Mouse (Mus musculus) ES-Bruce4 (cell line): ENCODE results near the gene Rab1b. TPM values are rescaled to one million over a fixed set of nuclear protein-coding genes. Genes with fewer than 3 reads are reported as not detected.

Source experiments
- H3K27ac ChIP-seq: 2 replicates; pipeline ENCODE4 v1.5.1; 2012; ENCODE audit warnings: low read length, inconsistent platforms; ENCODE audit not compliant: insufficient read depth
- H3K27me3 ChIP-seq: 2 replicates; pipeline ENCODE4 v1.6.1; 2012; ENCODE audit warnings: mild to moderate bottlenecking, low read length, inconsistent platforms; ENCODE audit not compliant: control insufficient read depth, poor library complexity, insufficient read depth, severe bottlenecking
- H3K36me3 ChIP-seq: 2 replicates; pipeline ENCODE4 v1.6.1; 2012; ENCODE audit warnings: inconsistent platforms, mild to moderate bottlenecking, low read length, moderate library complexity; ENCODE audit not compliant: control insufficient read depth, poor library complexity, insufficient read depth, severe bottlenecking
- H3K4me1 ChIP-seq: one replicate; pipeline ENCODE4 v1.8.1; 2011; ENCODE audit warnings: low read length; ENCODE audit not compliant: control insufficient read depth, insufficient read depth
- H3K4me3 ChIP-seq: 2 replicates; pipeline ENCODE4 v1.5.1; 2011; ENCODE audit warnings: low read depth, mild to moderate bottlenecking, low read length
- H3K9ac ChIP-seq: 2 replicates; pipeline ENCODE4 v1.6.1; 2012; ENCODE audit warnings: low read depth, mild to moderate bottlenecking, inconsistent platforms; ENCODE audit not compliant: poor library complexity, severe bottlenecking
- H3K9me3 ChIP-seq: replicated peaks from 2 replicates; pipeline ENCODE4 v1.6.1; 2012; ENCODE audit warnings: mild to moderate bottlenecking, low read length, inconsistent platforms; ENCODE audit not compliant: control insufficient read depth, poor library complexity, insufficient read depth, severe bottlenecking
- CTCF ChIP-seq: IDR thresholded peaks from one replicate; pipeline ENCODE4 v1.8.1; 2011; ENCODE audit warnings: low read depth, low read length
- EP300 ChIP-seq: IDR thresholded peaks from 2 replicates; pipeline ENCODE4 v1.6.1; 2011; ENCODE audit warnings: low read depth, low read length; ENCODE audit not compliant: insufficient read depth
- POLR2A ChIP-seq: IDR thresholded peaks from one replicate; pipeline ENCODE4 v1.8.1; 2011; ENCODE audit warnings: low read length; ENCODE audit not compliant: insufficient read depth
- polyA plus RNA-seq: library from polyadenylated mRNA; stranded (reverse); fragments of >200 nt; gene quantifications from 2 replicates; pipeline ENCODE4 v1.2.4, GENCODE M21; 2011; ENCODE audit warnings: low read depth; ENCODE audit not compliant: missing spikeins, insufficient read depth, insufficient read length

The Rab1b gene
- polyA plus RNA-seq, 1 experiment: 70.5 TPM

DNA sequence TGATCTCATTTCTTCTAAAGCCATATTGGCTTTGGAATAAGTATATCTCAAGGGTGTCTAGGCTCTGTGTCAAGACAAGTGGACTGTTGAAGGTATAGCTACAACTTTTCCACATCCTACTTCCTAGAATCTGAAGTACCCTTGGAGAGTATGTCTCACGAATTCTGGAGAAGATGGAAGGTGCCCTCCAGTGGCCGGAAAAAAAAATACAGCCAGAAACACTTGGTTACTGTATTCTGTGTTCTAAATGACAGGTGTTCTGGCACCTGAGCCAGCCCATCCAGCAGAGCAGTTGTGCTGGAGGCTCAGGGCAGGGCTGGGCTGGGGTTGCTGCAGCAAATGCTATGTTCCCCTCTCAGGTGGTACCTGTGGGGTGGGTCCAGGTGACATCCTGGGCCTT is 32.8 kb upstream of the Rab1b start:
- Histone ChIP-seq H3K9ac (no peak overlapping the region), H3K27ac (no peak overlapping the region), H3K36me3 (no peaks in the 10 kb centered on the region), H3K4me1 (no peaks in the 10 kb centered on the region), H3K27me3 (no peaks in the 10 kb centered on the region), H3K4me3 (no peak overlapping the region), H3K9me3 (no peaks in the 10 kb centered on the region)
- no peak for TF ChIP-seq EP300
- peak; percentile 11 for TF ChIP-seq CTCF

DNA sequence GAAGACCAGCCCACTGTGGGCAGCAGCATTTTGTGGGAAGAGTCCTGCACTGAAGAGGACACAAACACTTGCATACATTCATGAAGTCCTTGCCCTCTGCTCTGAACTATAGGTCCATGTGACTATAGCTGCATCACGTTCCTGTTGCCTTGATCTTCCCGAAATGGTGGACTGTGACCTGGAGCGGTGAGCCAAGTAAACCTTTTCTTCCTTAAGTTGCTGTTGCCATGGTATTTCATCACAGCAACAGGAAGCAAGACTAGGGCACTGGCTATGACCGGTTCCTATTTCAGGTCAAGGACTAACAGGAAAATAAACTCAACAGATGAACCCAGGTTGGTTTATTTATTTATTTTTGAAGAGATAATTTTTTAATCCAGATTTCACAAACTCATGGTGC is 24.4 kb upstream of the Rab1b start:
- H3K27me3 ChIP-seq: no peaks in the 10 kb centered on the region
- no peaks in the 10 kb centered on the region for H3K36me3 ChIP-seq
- H3K4me1 ChIP-seq: no peaks in the 10 kb centered on the region
- no peak overlapping the region for H3K4me3 ChIP-seq
- no peaks in the 10 kb centered on the region for H3K9me3 ChIP-seq
- no peak for TF ChIP-seq POLR2A
- TF ChIP-seq EP300: no peak
- TF ChIP-seq CTCF: no peak
- H3K27ac ChIP-seq: no peak overlapping the region
- H3K9ac ChIP-seq: no peak overlapping the region

- H3K27me3 ChIP-seq: no peaks in the 10 kb centered on the region
- H3K4me1 ChIP-seq: no peaks in the 10 kb centered on the region
- no peak overlapping the region for H3K4me3 ChIP-seq
- no peak overlapping the region for H3K9ac ChIP-seq
- no peaks in the 10 kb centered on the region for H3K9me3 ChIP-seq
- no peak overlapping the region for H3K27ac ChIP-seq
- TF ChIP-seq CTCF (peak; percentile 4), POLR2A (no peak)
- no peaks in the 10 kb centered on the region for H3K36me3 ChIP-seq
These were observed 22.9 kb upstream of the Rab1b start for GRCm38 (mm10) chr19:5129770-5130169.

- TF ChIP-seq POLR2A: no peak
- no peak for TF ChIP-seq CTCF
- no peak for TF ChIP-seq EP300
- Histone ChIP-seq H3K9ac (no peak overlapping the region), H3K27me3 (no peaks in the 10 kb centered on the region), H3K4me1 (peaks cover 1% of the 10 kb centered on the region), H3K36me3 (no peaks in the 10 kb centered on the region), H3K27ac (no peak overlapping the region), H3K4me3 (no peak overlapping the region), H3K9me3 (no peaks in the 10 kb centered on the region)
These were observed 17.3 kb upstream of the Rab1b start for GRCm38 (mm10) chr19:5124055-5124614.

DNA sequence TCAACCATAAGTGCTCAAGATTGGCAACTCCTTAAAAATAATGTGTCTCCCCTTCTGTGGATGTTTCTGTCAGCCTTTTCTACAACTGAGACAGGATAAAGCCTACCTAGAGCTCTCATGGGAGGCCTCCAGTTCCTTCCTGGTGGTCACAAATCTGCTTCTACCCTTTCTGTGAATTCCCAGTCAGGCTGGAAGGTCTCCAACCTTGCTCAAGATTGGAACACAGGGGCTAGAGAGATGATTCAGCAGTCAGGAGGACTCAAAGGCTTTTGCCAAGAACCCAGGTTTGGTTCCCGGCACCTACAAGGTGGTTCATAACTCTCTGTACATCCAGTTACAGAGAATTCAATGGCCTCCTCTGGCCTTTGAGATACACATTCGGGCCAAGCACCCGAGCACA is 16.4 kb upstream of the Rab1b start:
- H3K9ac ChIP-seq: no peak overlapping the region
- no peaks in the 10 kb centered on the region for H3K27me3 ChIP-seq
- no peaks in the 10 kb centered on the region for H3K9me3 ChIP-seq
- no peak overlapping the region for H3K27ac ChIP-seq
- no peaks in the 10 kb centered on the region for H3K36me3 ChIP-seq
- H3K4me3 ChIP-seq: no peak overlapping the region
- TF ChIP-seq EP300 (no peak), CTCF (no peak), POLR2A (no peak)
- peaks cover 1% of the 10 kb centered on the region for H3K4me1 ChIP-seq

- Histone ChIP-seq H3K9me3 (no peaks in the 10 kb centered on the region), H3K9ac (no peak overlapping the region), H3K27ac (no peak overlapping the region), H3K36me3 (no peaks in the 10 kb centered on the region), H3K27me3 (no peaks in the 10 kb centered on the region), H3K4me3 (no peak overlapping the region), H3K4me1 (peaks cover 1% of the 10 kb centered on the region)
- TF ChIP-seq POLR2A (no peak), EP300 (no peak), CTCF (no peak)
These were observed 15.6 kb upstream of the Rab1b start for GRCm38 (mm10) chr19:5122492-5122891.
